Mouse (Mus musculus) naive thymus-derived CD4-positive, alpha-beta T cell, adult 2 months (primary cell): ENCODE measurements at regions not wholly inside any gene's neighbourhood (a gene's known extent, or its start where the extent isn't known, plus 50 kb on each side); places are given as distances from the start of the nearest gene placed in this dataset.

Source experiments
- DNase-seq: peaks from one replicate; pipeline ENCODE4 v3.0.0-alpha.2; 2011; ENCODE audit warnings: low read depth

DNA sequence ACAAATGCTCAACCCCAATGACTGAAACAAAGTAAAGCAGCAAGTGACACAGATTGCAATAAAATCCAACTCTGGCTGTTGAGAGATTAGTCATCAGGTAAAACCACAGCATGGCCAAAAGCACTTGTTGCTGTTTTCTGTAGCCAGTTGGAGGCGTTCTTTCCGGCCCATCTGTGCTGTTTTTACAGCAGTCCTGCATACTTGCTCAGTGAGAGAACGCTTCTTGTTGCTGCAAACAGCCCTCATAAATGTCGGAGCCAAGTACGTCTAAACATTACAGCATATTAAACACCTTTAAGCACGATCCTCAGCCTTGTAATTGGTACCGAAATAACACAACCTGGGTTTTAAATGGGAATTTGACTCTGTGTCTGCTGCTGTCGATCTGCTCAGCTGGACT lies 65.6 kb upstream of the Hs3st3a1 start:
- no peak for DNase-seq

DNA sequence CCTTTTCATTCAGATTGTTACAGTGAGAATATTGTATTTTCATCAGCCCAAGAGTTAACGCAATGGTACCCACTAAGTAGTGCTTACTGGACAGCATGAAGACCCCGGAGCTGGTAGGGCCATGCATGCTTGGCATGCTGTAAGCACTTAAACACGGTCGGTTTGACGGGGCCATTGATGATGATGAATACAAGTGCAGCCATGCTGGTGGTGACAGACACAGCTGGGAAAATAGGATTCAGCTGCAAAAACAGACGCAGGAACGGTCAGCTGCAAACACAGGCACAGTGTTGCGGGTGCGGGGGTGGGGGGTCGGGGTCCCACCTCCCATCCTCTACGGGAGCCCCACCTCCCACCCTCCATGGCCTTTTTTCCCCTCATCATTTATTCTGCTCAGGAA lies 99.7 kb upstream of the Hs3st3a1 start:
- no peak for DNase-seq

DNA sequence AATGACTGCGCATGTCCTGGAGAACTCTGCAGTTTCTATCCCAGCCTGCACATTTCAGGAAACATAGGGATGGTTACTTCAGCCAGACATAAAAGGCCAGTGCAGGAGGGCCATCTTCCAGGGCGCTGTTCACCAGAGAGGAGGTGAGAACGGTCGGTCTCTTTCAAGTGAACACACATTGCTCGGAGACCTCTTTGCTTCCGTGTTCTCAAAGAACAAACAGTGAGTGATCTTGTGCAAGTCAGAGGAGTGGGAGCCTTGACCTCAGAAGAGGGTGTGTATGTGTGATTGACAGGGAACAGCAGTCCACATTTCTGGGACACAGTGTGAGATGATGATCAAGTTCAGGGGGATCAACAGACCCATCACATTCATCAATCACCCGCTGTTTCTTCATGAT lies 102.7 kb upstream of the Hs3st3a1 start:
- DNase-seq, result no peak

GRCm38 (mm10) chr11:64331811-64332210 lies 103.3 kb upstream of the Hs3st3a1 start:
- no peak for DNase-seq

DNA sequence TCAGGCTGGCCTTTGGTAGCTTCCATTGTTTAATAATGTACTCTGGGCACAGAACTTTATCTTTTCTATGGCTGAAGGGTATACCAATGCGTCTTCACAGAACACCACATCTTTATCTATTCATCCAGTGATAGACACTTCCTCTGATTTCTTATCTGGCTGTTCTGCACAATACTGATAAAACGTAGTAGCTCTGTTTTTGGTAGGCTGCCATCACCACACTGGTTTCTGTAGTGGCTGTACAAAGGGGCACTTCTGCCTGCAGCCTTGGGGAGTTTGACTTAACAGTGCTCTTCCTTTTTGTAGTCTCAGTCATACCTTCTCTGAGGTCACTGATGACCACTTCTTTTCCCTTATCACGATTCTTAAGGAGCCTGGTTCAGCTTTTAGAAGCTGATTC lies 106.0 kb upstream of the Hs3st3a1 start:
- no peak for DNase-seq

DNA sequence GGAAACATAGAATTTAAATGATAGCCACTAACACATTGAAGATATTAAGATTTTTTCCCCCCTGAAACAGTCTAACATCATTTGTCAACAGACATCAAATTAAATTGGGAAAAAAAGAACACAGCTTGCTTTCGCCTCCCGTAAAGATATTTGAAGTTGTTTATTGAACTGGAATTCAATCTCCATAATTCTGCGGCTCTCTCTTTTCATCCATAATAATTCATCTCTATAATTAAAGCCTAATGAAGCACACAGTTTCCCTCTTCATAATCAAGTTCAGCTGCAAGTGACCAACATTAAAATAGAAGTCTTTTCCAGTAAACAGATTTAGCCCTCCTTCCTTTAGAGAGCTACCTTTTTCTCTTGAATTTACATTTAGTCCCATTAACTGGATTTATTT lies 107.4 kb upstream of the Hs3st3a1 start:
- no peak for DNase-seq

GRCm38 (mm10) chr11:64326646-64327045 lies 108.5 kb upstream of the Hs3st3a1 start:
- DNase-seq, result no peak

GRCm38 (mm10) chr11:64321900-64322425 lies 113.2 kb upstream of the Hs3st3a1 start:
- no peak for DNase-seq

DNA sequence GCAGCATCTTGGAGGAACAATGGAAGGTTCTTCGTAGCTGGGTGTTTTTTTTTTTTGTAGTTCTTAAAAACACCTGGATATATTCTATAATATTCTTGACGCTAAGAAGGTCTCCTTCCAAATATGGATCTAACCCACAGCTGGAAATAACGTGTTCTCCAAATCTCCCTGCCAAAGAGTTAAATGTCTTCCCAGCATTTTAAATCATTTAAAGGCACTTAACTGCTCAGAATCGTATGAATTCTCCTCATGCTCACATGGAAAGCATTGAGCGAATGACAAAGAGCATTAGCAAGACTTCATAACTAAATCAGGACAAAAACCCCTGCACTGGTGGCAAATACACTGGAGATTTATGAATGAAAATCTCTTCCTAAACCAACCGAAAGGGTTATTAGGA lies 117.7 kb upstream of the Hs3st3a1 start:
- no peak for DNase-seq

GRCm38 (mm10) chr11:64314997-64315396 lies 120.1 kb upstream of the Hs3st3a1 start:
- no peak for DNase-seq

DNA sequence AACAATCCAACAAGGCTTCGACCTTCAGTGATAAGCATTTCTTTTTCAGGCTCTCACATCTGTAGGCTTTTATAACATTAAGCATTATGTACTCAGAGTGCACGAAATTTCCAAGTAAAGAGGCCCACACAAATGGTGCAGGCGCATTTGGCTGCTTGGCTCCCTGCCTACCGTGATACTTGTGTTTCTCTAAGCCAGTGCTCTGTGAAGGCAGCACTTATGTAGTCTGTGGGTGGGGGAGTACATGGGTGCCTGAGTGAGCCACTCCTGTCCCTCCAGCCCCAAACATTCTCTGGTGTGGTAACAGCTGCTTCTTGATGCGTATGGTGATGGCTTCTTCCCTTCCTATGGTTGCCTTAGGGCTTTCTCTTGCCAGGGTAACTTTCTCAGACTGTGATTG lies 121.9 kb upstream of the Hs3st3a1 start:
- DNase-seq, result no peak

DNA sequence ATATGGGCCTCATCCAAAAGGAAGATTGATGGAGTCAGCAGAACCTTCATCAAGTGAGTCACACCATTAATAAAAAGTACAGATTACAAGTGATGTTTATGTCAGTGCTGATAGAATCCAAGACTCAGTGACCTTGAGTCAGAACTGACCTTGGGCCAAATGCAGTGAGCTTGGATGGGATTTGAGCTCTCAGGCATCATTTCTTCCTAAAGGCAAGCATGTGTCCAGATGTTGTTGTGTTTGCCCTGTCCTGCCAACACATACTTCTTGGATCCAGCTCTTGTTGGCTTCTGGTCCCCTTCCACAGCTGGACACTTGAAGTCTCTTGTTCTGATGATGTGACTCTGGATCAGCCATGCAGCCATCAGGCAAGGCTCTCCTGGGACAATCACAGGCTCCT lies 125.3 kb upstream of the Hs3st3a1 start:
- no peak for DNase-seq

DNA sequence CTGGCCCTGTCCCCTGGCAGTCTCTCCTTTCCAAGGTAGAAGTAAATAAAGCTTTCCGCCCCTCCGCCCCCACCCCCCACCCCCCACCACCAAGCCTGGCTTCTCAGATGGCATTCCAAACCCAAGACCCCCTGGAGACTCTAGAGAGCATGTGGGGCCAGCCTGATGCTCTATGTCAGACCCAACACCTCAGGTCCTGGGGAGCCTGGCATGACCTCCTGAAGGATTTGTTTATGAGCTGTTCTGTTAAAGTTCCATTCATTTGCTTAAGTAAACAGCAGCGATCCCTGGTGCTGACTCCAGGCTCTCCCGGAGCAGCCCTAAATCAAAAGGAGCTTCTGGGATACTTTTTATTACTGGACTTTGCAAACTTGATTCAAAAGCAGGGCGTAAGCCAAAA lies 137.3 kb upstream of the Hs3st3a1 start:
- no peak for DNase-seq

GRCm38 (mm10) chr11:64288236-64288635 lies 146.9 kb upstream of the Hs3st3a1 start:
- no peak for DNase-seq

DNA sequence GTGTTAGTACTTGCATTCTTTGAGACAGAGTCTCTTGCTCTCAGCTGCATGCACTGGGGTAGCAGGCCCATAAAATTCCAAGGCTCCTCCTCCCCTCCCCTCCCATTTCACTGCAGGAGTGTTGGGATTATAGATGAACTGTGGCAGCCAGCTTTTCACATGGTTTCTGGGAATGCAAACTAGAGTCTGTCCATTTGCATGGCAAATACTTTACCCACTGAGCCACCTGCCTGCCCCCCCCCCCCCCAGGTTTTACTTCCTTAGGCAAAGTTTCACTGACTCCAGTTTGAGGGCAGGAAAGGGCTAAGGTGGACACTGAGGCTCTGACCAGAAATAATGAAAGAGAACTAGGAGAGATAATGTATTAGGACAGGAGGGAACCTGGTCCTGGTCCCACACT lies 147.6 kb upstream of the Hs3st3a1 start:
- no peak for DNase-seq

- DNase-seq, result no peak
Observed at GRCm38 (mm10) chr11:64281781-64282180, 153.4 kb upstream of the Hs3st3a1 start.

DNA sequence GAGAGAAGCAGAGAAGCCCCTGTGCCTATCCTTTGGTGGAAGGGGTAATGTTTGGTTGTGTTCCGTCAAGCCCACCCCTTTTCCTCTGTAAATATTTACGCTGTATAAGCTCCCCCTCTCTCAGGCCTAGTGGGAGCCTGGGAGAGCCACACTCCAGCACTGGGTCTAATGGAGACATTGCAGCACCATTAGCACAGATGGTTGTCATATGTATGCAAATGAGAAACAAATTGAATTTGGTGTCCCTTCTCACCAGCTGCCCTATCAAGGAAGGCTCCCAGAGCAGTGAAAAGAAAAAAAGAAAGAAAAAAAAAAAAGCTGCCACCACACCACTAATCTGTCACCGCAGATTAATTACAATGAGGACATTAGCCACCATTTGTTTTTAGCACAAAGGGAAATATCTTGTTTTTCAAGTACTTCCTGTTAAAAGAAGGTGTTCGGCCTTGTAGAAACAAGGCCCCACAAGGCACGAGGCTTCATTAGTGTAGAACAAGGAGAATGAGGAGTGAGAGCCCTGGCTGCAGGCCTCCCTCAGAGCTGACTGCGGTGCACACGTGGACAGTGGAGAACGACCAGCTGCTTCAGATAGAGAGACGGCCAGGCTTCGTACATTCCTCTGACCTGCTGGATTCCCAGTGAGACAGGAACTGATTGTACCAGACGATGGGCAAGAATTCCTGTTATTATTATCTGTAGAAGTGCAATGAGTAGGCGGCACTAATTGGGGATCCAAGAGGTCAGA lies 156.7 kb upstream of the Hs3st3a1 start:
- no peak for DNase-seq

GRCm38 (mm10) chr11:64273726-64274125 lies 161.4 kb upstream of the Hs3st3a1 start:
- no peak for DNase-seq

DNA sequence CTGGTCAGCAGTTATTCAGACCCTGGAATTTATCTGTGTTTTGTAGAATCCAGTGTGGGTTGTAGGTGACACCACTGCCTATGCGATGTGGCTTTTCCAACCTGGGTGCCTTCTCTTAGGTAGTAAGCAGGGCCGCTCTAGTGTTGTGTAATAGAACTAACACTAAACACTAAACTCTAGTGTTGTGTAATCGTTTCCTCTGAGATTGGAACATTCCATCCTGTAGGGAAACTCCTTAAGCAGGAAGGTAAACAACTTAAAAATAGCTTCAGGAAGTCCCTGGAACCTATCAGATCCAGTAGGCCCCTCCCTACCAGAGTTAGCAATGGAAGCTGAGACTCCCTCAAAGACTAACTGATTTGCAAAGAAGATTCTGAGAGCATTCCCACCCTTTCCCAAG lies 161.9 kb upstream of the Hs3st3a1 start:
- DNase-seq, result no peak

GRCm38 (mm10) chr11:64268121-64268520 lies 167.0 kb upstream of the Hs3st3a1 start:
- DNase-seq, result no peak

DNA sequence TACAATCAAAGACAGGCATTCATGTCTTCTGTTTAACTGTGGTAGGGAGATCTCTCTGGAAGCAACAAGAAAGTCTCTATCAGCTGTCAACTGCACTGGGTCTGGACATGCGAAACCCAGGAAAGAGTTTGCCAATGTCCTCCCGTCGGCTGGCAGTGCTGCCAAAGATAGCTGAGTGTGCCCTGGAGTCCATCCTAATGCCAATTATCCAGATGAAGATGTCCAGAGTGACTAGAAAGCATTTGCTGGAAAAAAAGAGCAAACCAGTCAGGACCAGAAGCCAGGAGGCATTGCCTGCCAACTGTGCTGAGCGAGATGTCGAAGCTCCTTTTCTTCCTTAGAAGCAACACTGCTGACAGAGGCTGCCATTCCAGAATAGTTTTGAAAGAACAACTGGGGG lies 167.6 kb upstream of the Hs3st3a1 start:
- DNase-seq, result no peak

- DNase-seq, result no peak
Observed at GRCm38 (mm10) chr11:64253517-64254385, 174.5 kb upstream of the Cox10 start.

DNA sequence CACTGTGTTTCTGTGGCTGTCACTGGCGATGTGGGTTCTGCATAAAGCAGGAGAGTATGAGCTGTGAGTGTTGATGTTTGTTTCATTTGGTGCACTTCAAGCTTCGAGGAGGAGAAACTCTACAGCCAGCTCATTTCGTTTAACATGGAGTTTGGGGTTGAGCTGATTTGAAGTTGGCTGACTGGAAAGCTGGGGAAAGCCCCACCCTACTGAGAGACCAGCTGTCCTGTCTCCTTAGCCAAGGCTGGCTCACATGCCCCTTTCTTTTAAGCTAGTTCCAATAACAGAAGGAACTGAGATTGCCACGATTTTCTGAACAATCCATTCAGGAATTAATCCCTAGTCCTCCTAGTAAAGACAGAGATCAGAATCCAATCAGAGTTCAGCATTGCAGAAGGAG lies 157.6 kb upstream of the Cox10 start:
- DNase-seq, result no peak
